Mouse (Mus musculus): ENCODE measurements around the gene Megf11.
A peak's percentile ranks its signal among the peaks of the same experiment; 100 is the strongest.

The Megf11 gene

GRCm38 (mm10) chr9:64385511-64386465 lies at the start of gene Megf11:
TSS of gene Megf11 (plus strand) at chr9:64385626.
- DNase-seq (ENCODE audit: low spot score): no peak

- no peak for DNase-seq (ENCODE audit: low spot score)
Measured at GRCm38 (mm10) chr9:64335825-64336224, 49.6 kb upstream of the Megf11 start.

GRCm38 (mm10) chr9:64339361-64339760 lies 46.1 kb upstream of the Megf11 start:
- DNase-seq (ENCODE audit: low spot score): no peak

- peak; percentile 22 for DNase-seq (ENCODE audit: low spot score)
Measured at GRCm38 (mm10) chr9:64340351-64341253, 44.8 kb upstream of the Megf11 start.

- peak; percentile 14 for DNase-seq (ENCODE audit: low spot score)
Measured at GRCm38 (mm10) chr9:64341254-64341566, 44.2 kb upstream of the Megf11 start, which contains the start of gene Dis3l. TSS of gene Dis3l (minus strand) at chr9:64341288.

GRCm38 (mm10) chr9:64341671-64342070 lies 43.8 kb upstream of the Megf11 start:
- DNase-seq (ENCODE audit: low spot score): no peak

GRCm38 (mm10) chr9:64343656-64344055 lies 41.8 kb upstream of the Megf11 start:
- no peak for DNase-seq (ENCODE audit: low spot score)

- no peak for DNase-seq (ENCODE audit: low spot score)
Measured at GRCm38 (mm10) chr9:64345931-64346330, 39.5 kb upstream of the Megf11 start.

GRCm38 (mm10) chr9:64347377-64347776 lies 38.0 kb upstream of the Megf11 start:
- no peak for DNase-seq (ENCODE audit: low spot score)

- DNase-seq (ENCODE audit: low spot score): no peak
Measured at GRCm38 (mm10) chr9:64349490-64349889, 35.9 kb upstream of the Megf11 start.

- DNase-seq (ENCODE audit: low spot score): no peak
Measured at GRCm38 (mm10) chr9:64351191-64351590, 34.2 kb upstream of the Megf11 start.

- DNase-seq (ENCODE audit: low spot score): no peak
Measured at GRCm38 (mm10) chr9:64355627-64356026, 29.8 kb upstream of the Megf11 start.

GRCm38 (mm10) chr9:64361231-64361950 lies 24.0 kb upstream of the Megf11 start:
- DNase-seq (ENCODE audit: low spot score): no peak

GRCm38 (mm10) chr9:64369871-64370270 lies 15.6 kb upstream of the Megf11 start:
- DNase-seq (ENCODE audit: low spot score): no peak

- DNase-seq (ENCODE audit: low spot score): no peak
Measured at GRCm38 (mm10) chr9:64371305-64371819, 14.1 kb upstream of the Megf11 start.

GRCm38 (mm10) chr9:64376380-64376779 lies 9.0 kb upstream of the Megf11 start:
- no peak for DNase-seq (ENCODE audit: low spot score)

GRCm38 (mm10) chr9:64383021-64383788 lies 2.2 kb upstream of the Megf11 start:
- no peak for DNase-seq (ENCODE audit: low spot score)

GRCm38 (mm10) chr9:64386466-64387211 lies 1.2 kb downstream of the Megf11 start:
- no peak for DNase-seq (ENCODE audit: low spot score)

- DNase-seq (ENCODE audit: low spot score): no peak
Measured at GRCm38 (mm10) chr9:64389576-64390292, 4.3 kb downstream of the Megf11 start.
